ENCODE assay signal across 7 mouse cellular contexts in the genomic region with DNA sequence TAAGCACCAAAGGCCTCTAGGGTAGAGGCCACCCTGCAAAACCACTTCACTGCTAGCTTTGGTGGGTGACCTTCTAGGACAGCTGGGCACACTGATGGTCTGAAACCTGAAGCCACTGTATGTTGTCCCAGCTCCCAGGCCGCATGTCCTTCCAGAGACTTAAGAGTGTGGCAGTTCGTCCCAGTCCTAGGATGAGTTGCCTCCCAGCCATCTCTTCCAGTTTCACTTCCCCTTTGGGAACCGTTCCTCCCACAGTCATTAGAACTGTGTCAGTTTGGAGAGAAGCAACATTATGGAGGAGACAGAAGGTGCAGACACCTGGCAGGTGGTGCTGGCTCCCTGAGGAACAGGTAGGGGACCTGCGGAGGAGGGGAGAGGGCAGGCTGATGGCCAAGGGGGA. TPM values are rescaled to one million over a fixed set of nuclear protein-coding genes. Genes with fewer than 3 reads are reported as not detected.
A peak's percentile ranks its signal among the peaks of the same experiment; 100 is the strongest.
DNase-seq lines count a peak whose midpoint lies in the region; ATAC-seq lines count a peak whose summit lies in the region.

No protein-coding gene starts in this region.

- H3K4me2 ChIP-seq in midbrain, embryonic 16.5 days (ENCODE audit: low read length) = no peak overlapping the region
- H3K4me2 ChIP-seq in limb, embryonic 13.5 days (replicated peaks) = peak overlapping the region; percentile 44
- H3K4me2 ChIP-seq in stomach, embryonic 14.5 days (replicated peaks; ENCODE audit: low read depth, low read length) = peak overlapping the region; percentile 36

- no peak overlapping the region for H3K9ac ChIP-seq in midbrain, embryonic 16.5 days (ENCODE audit: low read depth, low read length)
- no peak overlapping the region for H3K9ac ChIP-seq in limb, embryonic 13.5 days
- H3K9ac ChIP-seq in stomach, embryonic 14.5 days (replicated peaks; ENCODE audit: low read depth, low read length) = no peak overlapping the region

- no peak for ATAC-seq in midbrain, embryonic 16.5 days
- no peak for ATAC-seq in limb, embryonic 13.5 days (ENCODE audit: low FRiP score, low read depth)
- no peak for ATAC-seq in stomach, embryonic 14.5 days (ENCODE audit: insufficient number of reproducible peaks, insufficient read depth, low FRiP score, low read depth)

- peak overlapping the region; percentile 34; the same call in 1 of the 2 replicates for H3K27ac ChIP-seq in midbrain, embryonic 10.5 days (replicated peaks)
- no peak overlapping the region for H3K27ac ChIP-seq in midbrain, embryonic 16.5 days (ENCODE audit: low read length)
- H3K27ac ChIP-seq in limb, embryonic 13.5 days = no peak overlapping the region
- no peak overlapping the region for H3K27ac ChIP-seq in stomach, embryonic 14.5 days (ENCODE audit: low read length)

- H3K4me1 ChIP-seq in midbrain, embryonic 10.5 days = peaks cover 28% of the 10 kb centered on the region
- H3K4me1 ChIP-seq in midbrain, embryonic 16.5 days (ENCODE audit: control insufficient read depth, insufficient read depth, low read length) = no peaks in the 10 kb centered on the region
- peaks cover 8% of the 10 kb centered on the region for H3K4me1 ChIP-seq in limb, embryonic 13.5 days
- H3K4me1 ChIP-seq in stomach, embryonic 14.5 days (ENCODE audit: control insufficient read depth, insufficient read depth, low read length) = 0 out of 2 replicates have a peak, but pooled peaks cover 3% of the 10 kb centered on the region

- peaks cover 22% of the 10 kb centered on the region for H3K27me3 ChIP-seq in midbrain, embryonic 10.5 days (ENCODE audit: low read depth, poor library complexity, severe bottlenecking)
- H3K27me3 ChIP-seq in midbrain, embryonic 16.5 days (ENCODE audit: control insufficient read depth, insufficient read depth, low read depth, low read length) = no peaks in the 10 kb centered on the region
- H3K27me3 ChIP-seq in limb, embryonic 13.5 days = peaks cover 20% of the 10 kb centered on the region
- H3K27me3 ChIP-seq in stomach, embryonic 14.5 days (ENCODE audit: control insufficient read depth, insufficient read depth, low read length) = no peaks in the 10 kb centered on the region

- peak overlapping the region; percentile 20; the same call in 1 of the 2 replicates for H3K4me3 ChIP-seq in midbrain, embryonic 10.5 days
- no peak overlapping the region for H3K4me3 ChIP-seq in midbrain, embryonic 16.5 days (ENCODE audit: low read depth, low read length)
- 0 out of 2 replicates have a peak overlapping the region, but pooled peaks have one; percentile 2 for H3K4me3 ChIP-seq in limb, embryonic 13.5 days
- peak overlapping the region; percentile 5; the same call in 1 of the 2 replicates for H3K4me3 ChIP-seq in stomach, embryonic 14.5 days (ENCODE audit: low read depth, low read length)

- no peak for DNase-seq in midbrain, embryonic 10.5 days (ENCODE audit: low spot score)
- DNase-seq in heart, adult 9 months (ENCODE audit: low spot score in 2 of 2) = peak; percentile 24 to 25
- no peak for DNase-seq in cerebellum, postnatal 36 days
- no peak for DNase-seq in cerebellum, adult 18-20 months

- H3K36me3 ChIP-seq in midbrain, embryonic 10.5 days = no peaks in the 10 kb centered on the region
- H3K36me3 ChIP-seq in midbrain, embryonic 16.5 days (ENCODE audit: control insufficient read depth, insufficient read depth, low read length) = no peaks in the 10 kb centered on the region
- H3K36me3 ChIP-seq in limb, embryonic 13.5 days = no peaks in the 10 kb centered on the region
- no peaks in the 10 kb centered on the region for H3K36me3 ChIP-seq in stomach, embryonic 14.5 days (ENCODE audit: control insufficient read depth, insufficient read depth, low read length)

- WGBS in midbrain, embryonic 10.5 days = 63% methylated on average over 4 of the region's 4 CpGs
- WGBS in midbrain, embryonic 16.5 days = 67% methylated on average over 4 of the region's 4 CpGs
- 53% methylated on average over 4 of the region's 4 CpGs for WGBS in limb, embryonic 13.5 days
- 49% methylated on average over 4 of the region's 4 CpGs for WGBS in stomach, embryonic 14.5 days

- no peaks in the 10 kb centered on the region for H3K9me3 ChIP-seq in midbrain, embryonic 10.5 days (replicated peaks)
- no peaks in the 10 kb centered on the region for H3K9me3 ChIP-seq in midbrain, embryonic 16.5 days (replicated peaks; ENCODE audit: control insufficient read depth, low read length, poor library complexity, severe bottlenecking)
- no peaks in the 10 kb centered on the region for H3K9me3 ChIP-seq in limb, embryonic 13.5 days
- H3K9me3 ChIP-seq in stomach, embryonic 14.5 days (ENCODE audit: control insufficient read depth, low read depth, low read length) = no peaks in the 10 kb centered on the region

RNA-seq across cellular contexts. Expression of a gene that starts 0.4 kb away (rescaled TPM):
- polyA plus RNA-seq in midbrain, embryonic 10.5 days (2016; fragmentation: Nextera tagmentation; extraction: Ambion mirVana) = not detected in 2 replicates
- 0.13 TPM in 1 of 2 replicates, not detected in the other for polyA plus RNA-seq in midbrain, embryonic 16.5 days (2015; fragmentation: Nextera tagmentation; extraction: Ambion mirVana)
- polyA plus RNA-seq in limb, embryonic 13.5 days (2015; fragmentation: Nextera tagmentation; extraction: Ambion mirVana) = not detected in 2 replicates
- not detected in 2 replicates for polyA plus RNA-seq in stomach, embryonic 14.5 days (2014; fragmentation: Nextera tagmentation; extraction: Ambion mirVana)

RNA-seq across cellular contexts. Expression of a gene that starts 11.4 kb away (rescaled TPM):
- 103 and 112 TPM in 2 replicates for polyA plus RNA-seq in midbrain, embryonic 10.5 days (2016; fragmentation: Nextera tagmentation; extraction: Ambion mirVana)
- polyA plus RNA-seq in midbrain, embryonic 16.5 days (2015; fragmentation: Nextera tagmentation; extraction: Ambion mirVana) = 105 and 113 TPM in 2 replicates
- polyA plus RNA-seq in limb, embryonic 13.5 days (2015; fragmentation: Nextera tagmentation; extraction: Ambion mirVana) = 104 and 106 TPM in 2 replicates
- polyA plus RNA-seq in stomach, embryonic 14.5 days (2014; fragmentation: Nextera tagmentation; extraction: Ambion mirVana) = 87.7 and 92.6 TPM in 2 replicates

Comparison
In these comparisons a context has a peak if more than half of its experiments do, and no peak if none do; other contexts are left out.
1. DNase-seq: peak in heart, adult 9 months (2 of 2); none in midbrain, embryonic 10.5 days (single experiment), cerebellum, postnatal 36 days (0 of 2) and cerebellum, adult 18-20 months (0 of 2).